Mouse (Mus musculus): ENCODE measurements at regions not wholly inside any gene's neighbourhood (a gene's known extent, or its start where the extent isn't known, plus 50 kb on each side); places are given as distances from the start of the nearest gene placed in this dataset.

GRCm38 (mm10) chr13:60050799-60051580 lies 126.2 kb downstream of the Gas1 start:
- no peaks in the 10 kb centered on the region for H3K9me3 ChIP-seq (ENCODE audit: low read length)
- DNase-seq (ENCODE audit: low spot score) (peak; percentile 27), ATAC-seq (no peak)
- WGBS = 74% methylated on average over 9 of the region's 9 CpGs
- H3K4me1 ChIP-seq (ENCODE audit: insufficient read depth, low read depth, low read length) = no peaks in the 10 kb centered on the region
- H3K4me3 ChIP-seq (ENCODE audit: low read depth, low read length) = no peak overlapping the region
- H3K9ac ChIP-seq (replicated peaks; ENCODE audit: low read depth) = no peak overlapping the region
- no peaks in the 10 kb centered on the region for H3K27me3 ChIP-seq (replicated peaks; ENCODE audit: insufficient read depth, low read length)
- no peaks in the 10 kb centered on the region for H3K36me3 ChIP-seq (ENCODE audit: insufficient read depth, low read length)
- TF ChIP-seq EP300 (IDR thresholded peaks at IDR 0.05) = no peak
- TF ChIP-seq CTCF (IDR thresholded peaks at IDR 0.05) = no peak
- no peak overlapping the region for H3K27ac ChIP-seq (ENCODE audit: low read length)
- no peak overlapping the region for H3K4me2 ChIP-seq (replicated peaks; ENCODE audit: low read depth, low read length)

GRCm38 (mm10) chr13:60049703-60050102 lies 127.5 kb downstream of the Gas1 start:
- WGBS = 70% methylated on average over 3 of the region's 3 CpGs
- H3K36me3 ChIP-seq (ENCODE audit: insufficient read depth, low read length) = no peaks in the 10 kb centered on the region
- H3K27ac ChIP-seq (ENCODE audit: low read length) = no peak overlapping the region
- H3K27me3 ChIP-seq (replicated peaks; ENCODE audit: insufficient read depth, low read length) = no peaks in the 10 kb centered on the region
- H3K9me3 ChIP-seq (ENCODE audit: low read length) = no peaks in the 10 kb centered on the region
- H3K9ac ChIP-seq (replicated peaks; ENCODE audit: low read depth) = no peak overlapping the region
- TF ChIP-seq EP300 (IDR thresholded peaks at IDR 0.05) = no peak
- TF ChIP-seq CTCF (IDR thresholded peaks at IDR 0.05) = no peak
- ATAC-seq (no peak), DNase-seq (ENCODE audit: low spot score) (no peak)
- no peaks in the 10 kb centered on the region for H3K4me1 ChIP-seq (ENCODE audit: insufficient read depth, low read depth, low read length)
- no peak overlapping the region for H3K4me2 ChIP-seq (replicated peaks; ENCODE audit: low read depth, low read length)
- no peak overlapping the region for H3K4me3 ChIP-seq (ENCODE audit: low read depth, low read length)

- WGBS = 46% methylated on average over 8 of the region's 9 CpGs
- Histone ChIP-seq H3K36me3 (ENCODE audit: insufficient read depth, low read length) (no peaks in the 10 kb centered on the region), H3K9me3 (ENCODE audit: low read length) (no peaks in the 10 kb centered on the region), H3K27ac (ENCODE audit: low read length) (no peak overlapping the region), H3K9ac (replicated peaks; ENCODE audit: low read depth) (no peak overlapping the region), H3K4me3 (ENCODE audit: low read depth, low read length) (no peak overlapping the region), H3K27me3 (replicated peaks; ENCODE audit: insufficient read depth, low read length) (no peaks in the 10 kb centered on the region), H3K4me1 (ENCODE audit: insufficient read depth, low read depth, low read length) (no peaks in the 10 kb centered on the region), H3K4me2 (replicated peaks; ENCODE audit: low read depth, low read length) (no peak overlapping the region)
- TF ChIP-seq CTCF (IDR thresholded peaks at IDR 0.05) (no peak), EP300 (IDR thresholded peaks at IDR 0.05) (no peak)
- ATAC-seq (no peak), DNase-seq (ENCODE audit: low spot score) (peak; percentile 27)
These were observed 129.1 kb downstream of the Gas1 start for GRCm38 (mm10) chr13:60047791-60048730.

GRCm38 (mm10) chr13:60045752-60046151 lies 131.4 kb downstream of the Gas1 start:
- no peak for DNase-seq (ENCODE audit: low spot score)
- H3K9me3 ChIP-seq (ENCODE audit: low read length) = no peaks in the 10 kb centered on the region
- TF ChIP-seq CTCF (IDR thresholded peaks at IDR 0.05) (no peak), EP300 (IDR thresholded peaks at IDR 0.05) (no peak)
- no peak overlapping the region for H3K9ac ChIP-seq (replicated peaks; ENCODE audit: low read depth)
- H3K36me3 ChIP-seq (ENCODE audit: insufficient read depth, low read length) = no peaks in the 10 kb centered on the region
- ATAC-seq = no peak
- no peak overlapping the region for H3K4me3 ChIP-seq (ENCODE audit: low read depth, low read length)
- no peaks in the 10 kb centered on the region for H3K27me3 ChIP-seq (replicated peaks; ENCODE audit: insufficient read depth, low read length)
- H3K4me2 ChIP-seq (replicated peaks; ENCODE audit: low read depth, low read length) = no peak overlapping the region
- H3K27ac ChIP-seq (ENCODE audit: low read length) = no peak overlapping the region
- H3K4me1 ChIP-seq (ENCODE audit: insufficient read depth, low read depth, low read length) = no peaks in the 10 kb centered on the region
- 31% methylated on average over 4 of the region's 4 CpGs for WGBS

GRCm38 (mm10) chr13:60044876-60045275 lies 132.3 kb downstream of the Gas1 start:
- no peaks in the 10 kb centered on the region for H3K36me3 ChIP-seq (ENCODE audit: insufficient read depth, low read length)
- H3K27ac ChIP-seq (ENCODE audit: low read length) = no peak overlapping the region
- H3K9ac ChIP-seq (replicated peaks; ENCODE audit: low read depth) = no peak overlapping the region
- no peaks in the 10 kb centered on the region for H3K4me1 ChIP-seq (ENCODE audit: insufficient read depth, low read depth, low read length)
- TF ChIP-seq CTCF (IDR thresholded peaks at IDR 0.05) = no peak
- no peak for TF ChIP-seq EP300 (IDR thresholded peaks at IDR 0.05)
- no peaks in the 10 kb centered on the region for H3K9me3 ChIP-seq (ENCODE audit: low read length)
- H3K27me3 ChIP-seq (replicated peaks; ENCODE audit: insufficient read depth, low read length) = no peaks in the 10 kb centered on the region
- H3K4me2 ChIP-seq (replicated peaks; ENCODE audit: low read depth, low read length) = no peak overlapping the region
- ATAC-seq = peak; percentile 16; the same call in 1 of the 2 replicates
- DNase-seq (ENCODE audit: low spot score) = peak; percentile 45
- WGBS = 37% methylated on average over 6 of the region's 6 CpGs
- no peak overlapping the region for H3K4me3 ChIP-seq (ENCODE audit: low read depth, low read length)

- Histone ChIP-seq H3K36me3 (ENCODE audit: insufficient read depth, low read length) (no peaks in the 10 kb centered on the region), H3K9ac (replicated peaks; ENCODE audit: low read depth) (no peak overlapping the region), H3K27ac (ENCODE audit: low read length) (no peak overlapping the region), H3K4me3 (ENCODE audit: low read depth, low read length) (no peak overlapping the region), H3K9me3 (ENCODE audit: low read length) (no peaks in the 10 kb centered on the region), H3K27me3 (replicated peaks; ENCODE audit: insufficient read depth, low read length) (no peaks in the 10 kb centered on the region), H3K4me1 (ENCODE audit: insufficient read depth, low read depth, low read length) (no peaks in the 10 kb centered on the region), H3K4me2 (replicated peaks; ENCODE audit: low read depth, low read length) (no peak overlapping the region)
- ATAC-seq = no peak
- no peak for DNase-seq (ENCODE audit: low spot score)
- no peak for TF ChIP-seq CTCF (IDR thresholded peaks at IDR 0.05)
- no peak for TF ChIP-seq EP300 (IDR thresholded peaks at IDR 0.05)
- WGBS = 72% methylated on average over 2 of the region's 2 CpGs
These were observed 134.7 kb downstream of the Gas1 start for GRCm38 (mm10) chr13:60042443-60042842.
